Mouse (Mus musculus): ENCODE measurements at regions not wholly inside any gene's neighbourhood (a gene's known extent, or its start where the extent isn't known, plus 50 kb on each side); places are given as distances from the start of the nearest gene placed in this dataset.

DNA sequence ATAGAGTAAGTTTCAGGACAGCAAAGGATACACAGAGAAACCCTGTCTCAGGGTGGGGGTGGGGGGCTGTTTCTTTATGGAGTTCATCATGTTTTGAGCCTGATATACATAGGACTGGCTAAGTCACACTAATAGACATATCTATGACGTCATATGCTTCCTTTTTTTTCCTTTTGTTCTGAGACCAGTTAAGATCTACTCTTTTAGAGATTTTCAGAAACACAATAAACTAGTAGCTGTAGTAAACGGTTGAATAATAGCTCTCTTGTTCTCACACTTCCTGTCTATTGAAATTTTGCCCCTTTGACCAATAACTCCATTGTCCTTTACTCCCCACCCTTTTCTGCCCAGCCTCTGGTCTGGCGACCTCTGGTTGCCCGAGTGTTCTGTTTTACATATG is 382.6 kb upstream of the Jarid2 start:
- TF ChIP-seq EP300 (IDR thresholded peaks at IDR 0.05; ENCODE audit: low read depth), result no peak
- no peak for TF ChIP-seq CTCF (IDR thresholded peaks at IDR 0.05; ENCODE audit: low read depth)
